Mouse (Mus musculus): ENCODE results near the gene Arl6ip1.

GRCm38 (mm10) chr7:118097615-118098014 lies 31.8 kb downstream of the Arl6ip1 start:
- TF ChIP-seq CTCF (conservative IDR thresholded peaks at IDR 0.05; ENCODE audit: insufficient read depth, insufficient read length, low read depth, low read length) (no peak), POLR2A (IDR thresholded peaks at IDR 0.05; ENCODE audit: low read depth, low read length) (no peak)

All from kidney, adult 2 months (tissue).